Mouse (Mus musculus) monocyte, adult 59 days (primary cell): ENCODE results near the gene Ptpn6. TPM values are rescaled to one million over a fixed set of nuclear protein-coding genes. Genes with fewer than 3 reads are reported as not detected.

ENCODE experiments used
- total RNA-seq, 2 experiments: library from RNA; stranded (reverse); gene quantifications; one replicate each; pipeline ENCODE4 v1.2.4; 2023

The Ptpn6 gene
- 100 to 1,000 TPM; 496 to 510 TPM for total RNA-seq

DNA sequence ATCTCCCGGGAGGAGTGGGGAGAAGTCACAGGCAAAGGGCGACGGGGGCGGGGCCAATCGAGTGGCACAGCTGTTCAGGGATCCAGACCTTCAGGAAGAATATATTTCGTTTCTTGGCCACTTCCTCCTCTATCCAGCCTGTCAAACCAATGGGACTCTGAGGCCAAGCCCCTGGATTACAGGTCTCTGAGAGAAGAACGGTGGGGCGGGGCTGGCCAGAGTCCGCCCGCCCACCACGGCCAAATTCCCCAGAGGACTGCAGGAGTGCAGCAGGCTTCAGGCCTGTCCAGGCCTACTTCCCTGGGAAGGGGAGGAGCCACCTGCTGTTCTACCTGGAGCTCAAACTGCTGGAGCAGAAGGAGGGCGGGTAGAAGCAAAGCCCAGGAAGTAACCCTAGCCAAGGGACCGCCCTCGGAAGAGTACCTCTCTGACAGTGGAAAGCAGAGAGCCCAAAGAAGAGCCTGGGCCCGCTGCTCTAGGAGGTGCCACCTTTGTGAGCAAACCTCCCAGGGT lies at the start of gene Ptpn6:
Ptpn6 (minus strand) TSS at position 204 of the 513 bp plus-strand sequence.

DNA sequence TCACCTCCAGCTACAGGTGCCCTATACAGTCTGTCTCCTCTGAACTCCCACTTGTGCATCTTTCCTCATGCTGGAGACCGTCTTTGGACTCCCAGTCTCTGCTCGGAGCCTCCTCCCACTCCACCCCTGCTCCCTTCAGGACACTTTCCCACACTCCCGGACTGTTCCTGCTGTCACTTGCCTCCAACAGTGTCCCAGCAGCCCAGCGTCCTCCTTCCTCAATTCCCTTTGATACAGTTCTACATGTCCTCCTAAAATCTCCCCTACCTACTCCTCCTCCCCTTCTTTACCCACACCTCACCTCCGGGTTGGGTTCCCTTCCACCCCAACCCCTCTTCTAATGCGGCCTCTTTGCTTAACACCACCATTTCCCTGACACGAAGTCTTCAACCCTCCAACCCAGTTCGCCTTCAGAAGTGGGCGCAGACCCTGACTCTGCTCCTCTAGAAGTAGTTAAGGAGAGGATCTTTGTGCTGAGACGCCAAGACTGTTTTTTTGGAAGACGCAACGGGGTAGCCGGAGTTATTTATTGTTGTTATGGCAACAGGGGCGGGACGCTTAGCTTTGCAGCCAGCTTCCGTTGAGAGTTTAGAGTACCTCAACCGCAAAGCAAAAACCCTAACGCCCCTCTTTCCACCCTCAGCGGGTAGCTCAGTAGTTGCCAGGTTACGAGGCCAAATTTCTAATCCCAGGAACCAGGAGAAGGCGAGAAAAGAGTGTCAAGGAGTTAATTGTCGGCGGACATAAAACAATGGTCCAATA lies 40.9 kb upstream of the Ptpn6 start, which contains the start of gene Lrrc23:
Lrrc23 (minus strand) TSS at position 506 of the 762 bp plus-strand sequence.

DNA sequence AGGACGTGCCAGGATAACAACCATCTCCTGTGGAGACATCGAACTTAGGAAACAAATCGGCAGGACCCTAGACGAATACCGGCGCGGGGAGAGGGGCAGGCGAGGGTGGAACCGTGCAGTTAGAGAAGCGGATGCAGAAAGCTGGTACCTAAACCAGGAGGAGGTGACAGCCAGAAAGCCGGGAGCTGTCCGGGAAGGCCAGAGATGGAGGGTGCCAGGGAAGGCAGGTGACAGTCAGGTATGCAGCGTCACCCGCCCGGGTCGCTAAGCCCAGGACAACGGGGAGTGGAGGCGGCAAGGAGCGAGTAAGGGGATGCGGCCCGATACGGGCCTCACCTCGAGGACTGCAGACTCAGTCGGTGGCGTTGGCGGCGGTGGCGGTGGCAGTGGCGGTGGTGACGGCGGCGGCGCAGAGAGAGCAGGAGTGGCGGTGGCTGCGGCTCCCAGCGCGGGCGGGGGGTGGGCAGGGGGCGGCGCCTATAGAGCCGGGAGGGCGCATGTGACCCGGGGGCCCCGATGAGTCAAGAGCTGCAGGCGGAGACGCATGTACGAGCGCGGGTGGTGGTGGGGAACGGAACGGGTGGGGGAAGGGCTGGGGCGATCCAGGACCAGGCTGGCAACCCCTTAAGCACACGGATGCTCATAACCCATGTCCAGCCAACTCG lies 30.7 kb upstream of the Ptpn6 start, which contains the start of gene Eno2:
Eno2 (minus strand) TSS at position 573 of the 665 bp plus-strand sequence.

DNA sequence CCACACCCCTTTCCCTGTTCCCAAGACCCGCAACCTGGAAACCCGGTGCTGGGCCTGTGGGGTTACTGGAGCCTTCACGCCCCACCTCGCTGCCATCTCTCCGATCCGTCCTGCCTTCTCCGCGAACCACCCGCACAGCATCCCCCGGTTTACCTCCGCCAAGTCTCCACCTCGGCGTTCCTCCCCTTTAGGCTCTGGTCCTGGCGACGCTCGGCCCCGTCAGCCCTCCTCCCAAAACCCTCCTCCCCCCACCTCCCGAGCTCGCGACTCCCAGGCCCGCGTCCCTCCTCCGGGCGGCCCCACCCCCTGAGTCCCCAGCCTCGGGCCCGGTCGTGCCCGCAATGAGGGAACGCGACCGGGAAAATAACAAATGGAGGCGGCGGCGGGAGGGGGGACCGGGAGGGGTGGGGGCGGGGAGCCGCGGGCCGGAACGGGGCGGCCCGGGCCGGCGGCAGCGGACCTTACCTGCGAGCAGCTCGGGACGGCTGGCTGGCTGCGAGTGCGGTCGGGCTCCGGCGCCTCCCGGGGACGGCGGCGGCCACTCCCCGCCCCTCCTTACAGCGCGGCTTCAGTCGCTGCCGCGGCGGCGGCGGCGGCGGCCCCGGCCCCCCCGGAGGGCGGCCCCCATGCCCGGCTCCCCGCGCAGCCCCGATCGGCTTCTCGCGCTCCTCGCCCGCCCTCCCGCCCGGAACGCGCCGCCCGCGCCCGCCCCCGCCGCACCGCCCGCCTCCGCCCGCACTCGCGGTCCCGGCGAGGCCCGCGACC lies 17.5 kb upstream of the Ptpn6 start, which contains the start of the genes Gm45234 and Atn1:
Gm45234 (minus strand) TSS at position 191 of the 765 bp plus-strand sequence.
Atn1 (minus strand) TSS at position 694 of the 765 bp plus-strand sequence.

GRCm38 (mm10) chr6:124740888-124741761 lies 2.6 kb upstream of the Ptpn6 start, which contains the start of gene Grcc10:
Gene Grcc10, minus strand, starts transcription at chr6:124741374.

GRCm38 (mm10) chr6:124711824-124712782 lies 26.4 kb downstream of the Ptpn6 start, which contains the start of the genes Emg1 and Phb2:
Gene Emg1, minus strand, starts transcription at chr6:124712178.
Gene Phb2, plus strand, starts transcription at chr6:124712336.

Other genes starting within 250 kb of the Ptpn6 start
- gene C1rl, start 245.6 kb downstream of the Ptpn6 start, total RNA-seq: 1 to 10 TPM; 7.1 to 9.7 TPM
- gene C1ra, start 226.3 kb downstream of the Ptpn6 start, total RNA-seq: 1 to 10 TPM; 5.0 to 6.0 TPM
- 1 to 10 TPM; 1.1 to 1.4 TPM for gene C1s1, start 196.4 kb downstream of the Ptpn6 start, total RNA-seq
- gene C1rb, start 168.4 kb downstream of the Ptpn6 start, total RNA-seq: 1 to 10 TPM in 1 of 2 experiments, under 1 TPM in 1; 0.84 to 1.1 TPM
- not detected for gene C1s2, start 102.6 kb downstream of the Ptpn6 start, total RNA-seq
- gene Lpcat3, start 75.7 kb downstream of the Ptpn6 start, total RNA-seq: 10 to 100 TPM; 40.9 to 54.4 TPM
- 10 to 100 TPM; 71.1 to 73.2 TPM for gene Emg1, start 26.5 kb downstream of the Ptpn6 start, total RNA-seq
- 100 to 1,000 TPM; 147 to 165 TPM for gene Phb2, start 26.4 kb downstream of the Ptpn6 start, total RNA-seq
- gene Grcc10, start 2.7 kb upstream of the Ptpn6 start, total RNA-seq: 100 to 1,000 TPM; 177 to 186 TPM
- not detected for gene Gm45234, start 17.3 kb upstream of the Ptpn6 start, total RNA-seq
- 10 to 100 TPM; 23.7 to 25.1 TPM for gene Atn1, start 17.8 kb upstream of the Ptpn6 start, total RNA-seq
- 1 to 10 TPM; 1.9 to 2.6 TPM for gene Eno2, start 31.0 kb upstream of the Ptpn6 start, total RNA-seq
- not detected for gene Lrrc23, start 41.0 kb upstream of the Ptpn6 start, total RNA-seq
- gene Spsb2, start 69.9 kb upstream of the Ptpn6 start, total RNA-seq: 10 to 100 TPM; 20.4 to 20.7 TPM
- 100 to 1,000 TPM; 110 to 111 TPM for gene Tpi1, start 75.6 kb upstream of the Ptpn6 start, total RNA-seq
- 10 to 100 TPM; 58.5 to 64.1 TPM for gene Usp5, start 90.8 kb upstream of the Ptpn6 start, total RNA-seq
- gene Cdca3, start 90.8 kb upstream of the Ptpn6 start, total RNA-seq: 1 to 10 TPM; 1.2 to 3.8 TPM
- not detected for gene Gnb3, start 101.6 kb upstream of the Ptpn6 start, total RNA-seq
- gene P3h3, start 119.0 kb upstream of the Ptpn6 start, total RNA-seq: 1 to 10 TPM; 2.0 to 4.1 TPM
- gene Gpr162, start 125.3 kb upstream of the Ptpn6 start, total RNA-seq: 1 to 10 TPM; 1.8 to 2.3 TPM
- 10 to 100 TPM; 15.6 to 17.2 TPM for gene Cd4, start 149.5 kb upstream of the Ptpn6 start, total RNA-seq
- gene Lag3, start 173.0 kb upstream of the Ptpn6 start, total RNA-seq: 1 to 10 TPM; 5.9 to 8.7 TPM
- 100 to 1,000 TPM; 216 to 239 TPM for gene Ptms, start 181.4 kb upstream of the Ptpn6 start, total RNA-seq
- 100 to 1,000 TPM; 124 to 137 TPM for gene Mlf2, start 192.7 kb upstream of the Ptpn6 start, total RNA-seq
- 10 to 100 TPM; 37.3 to 38.4 TPM for gene Cops7a, start 226.8 kb upstream of the Ptpn6 start, total RNA-seq